Mouse (Mus musculus) kidney, postnatal 0 days (tissue): Measurements from ENCODE around the gene Fitm1. TPM values are rescaled to one million over a fixed set of nuclear protein-coding genes. Genes with fewer than 3 reads are reported as not detected.

ENCODE experiments used
- ATAC-seq: fragments of 200-750 bp; cut with Nextera tagmentation; replicated peaks from 2 replicates; pipeline ENCODE4 v1.8.0; 2017; ENCODE audit warnings: low read depth, moderate number of reproducible peaks, moderate TSS enrichment, moderate library complexity; ENCODE audit not compliant: low FRiP score
- DNase-seq: peaks from one replicate; pipeline ENCODE4 v3.0.0-alpha.2; 2016; ENCODE audit warnings: low spot score
- H3K27ac ChIP-seq: fragments of 300-500 bp; sonication (generic); 2 replicates; pipeline ENCODE4 v1.5.1; 2014; ENCODE audit warnings: mild to moderate bottlenecking
- H3K27me3 ChIP-seq: fragments of 300-500 bp; sonication (generic); 2 replicates; pipeline ENCODE4 v1.6.1; 2014; ENCODE audit warnings: low read length, mixed read lengths; ENCODE audit not compliant: insufficient read depth
- H3K36me3 ChIP-seq: fragments of 300-500 bp; sonication (generic); 2 replicates; pipeline ENCODE4 v1.6.1; 2014; ENCODE audit warnings: low read length, mixed read lengths; ENCODE audit not compliant: insufficient read depth
- H3K4me1 ChIP-seq: fragments of 300-500 bp; sonication (generic); replicated peaks from 2 replicates; pipeline ENCODE4 v1.6.1; 2014; ENCODE audit warnings: antibody characterized with exemption, low read length, mixed read lengths; ENCODE audit not compliant: insufficient read depth
- H3K4me2 ChIP-seq: fragments of 300-500 bp; sonication (generic); 2 replicates; pipeline ENCODE4 v1.6.1; 2014; ENCODE audit warnings: mild to moderate bottlenecking, low read length, moderate library complexity, mixed read lengths
- H3K4me3 ChIP-seq: fragments of 300-500 bp; sonication (generic); replicated peaks from 2 replicates; pipeline ENCODE4 v1.5.1; 2014; ENCODE audit warnings: low read depth, low read length
- H3K9ac ChIP-seq: fragments of 300-500 bp; sonication (generic); 2 replicates; pipeline ENCODE4 v1.6.1; 2014; ENCODE audit warnings: low read depth, low read length
- H3K9me3 ChIP-seq: fragments of 300-500 bp; sonication (generic); replicated peaks from 2 replicates; pipeline ENCODE4 v1.6.1; 2016; ENCODE audit warnings: low read length, inconsistent platforms, mixed read lengths
- CTCF ChIP-seq: IDR thresholded peaks from 2 replicates; pipeline ENCODE4 v1.5.1; 2016; ENCODE audit warnings: antibody characterized with exemption, low read depth, mild to moderate bottlenecking, moderate library complexity
- WGBS: fragments of 180-500 bp; shearing (Covaris S2); extraction: QIAGEN DNeasy Blood & Tissue Kit; methylation state at CpG from one replicate; pipeline ENCODE4 v1.1.7; 2014; 5-methylcytosine and 5-hydroxymethylcytosine counted together
- polyA plus RNA-seq: library from polyadenylated mRNA; unstranded; fragments of >200 nt; fragmentation: Nextera tagmentation; extraction: Ambion mirVana; gene quantifications from 2 replicates; pipeline ENCODE4 v1.2.1, GENCODE M21; 2015

Fitm1 gene
- 13.0 and 13.3 TPM in 2 replicates for polyA plus RNA-seq

GRCm38 (mm10) chr14:55575302-55575701, at the start of gene Fitm1:
Fitm1 (plus strand) TSS chr14:55575617.
- TF ChIP-seq CTCF, result no peak
- H3K27ac ChIP-seq, result peak within 1 kb of the TSS; percentile 62
- WGBS, result 80% methylated on average over 8 of the region's 8 CpGs
- H3K27me3 ChIP-seq, result no peaks in the 10 kb centered on the region
- peak within 1 kb of the TSS; percentile 35; the same call in 1 of the 2 replicates for H3K9ac ChIP-seq
- no peak within 1 kb of the TSS for H3K4me3 ChIP-seq
- no peaks in the 10 kb centered on the region for H3K9me3 ChIP-seq
- DNase-seq (no peak), ATAC-seq (no peak; the same call in 1 of the 2 replicates)
- H3K36me3 ChIP-seq, result peaks cover 5% of the 10 kb centered on the region
- H3K4me1 ChIP-seq, result peaks cover 11% of the 10 kb centered on the region
- peak within 1 kb of the TSS; percentile 13; the same call in 1 of the 2 replicates for H3K4me2 ChIP-seq

- no peak overlapping the region for H3K27ac ChIP-seq
- no peaks in the 10 kb centered on the region for H3K9me3 ChIP-seq
- no peaks in the 10 kb centered on the region for H3K4me1 ChIP-seq
- no peak for DNase-seq
- H3K4me3 ChIP-seq, result no peak overlapping the region
- WGBS, result 76% methylated on average over 2 of the region's 2 CpGs
- no peaks in the 10 kb centered on the region for H3K36me3 ChIP-seq
- ATAC-seq, result no peak
- no peak for TF ChIP-seq CTCF
- no peak overlapping the region for H3K9ac ChIP-seq
- H3K27me3 ChIP-seq, result peaks cover 4% of the 10 kb centered on the region
- no peak overlapping the region for H3K4me2 ChIP-seq
Measured at GRCm38 (mm10) chr14:55526674-55527073, 48.7 kb upstream of the Fitm1 start.

GRCm38 (mm10) chr14:55527940-55528339, 47.5 kb upstream of the Fitm1 start:
- WGBS, result 20% methylated on average over 3 of the region's 3 CpGs
- H3K27ac ChIP-seq, result no peak overlapping the region
- H3K4me2 ChIP-seq, result no peak overlapping the region
- no peaks in the 10 kb centered on the region for H3K36me3 ChIP-seq
- peak; percentile 70 for TF ChIP-seq CTCF
- no peaks in the 10 kb centered on the region for H3K27me3 ChIP-seq
- DNase-seq, result peak; percentile 64
- H3K4me1 ChIP-seq, result no peaks in the 10 kb centered on the region
- H3K9me3 ChIP-seq, result no peaks in the 10 kb centered on the region
- H3K4me3 ChIP-seq, result no peak overlapping the region
- H3K9ac ChIP-seq, result no peak overlapping the region
- ATAC-seq, result no peak

- no peak overlapping the region for H3K4me3 ChIP-seq
- ATAC-seq (no peak), DNase-seq (peak; percentile 58)
- H3K4me1 ChIP-seq, result peaks cover 6% of the 10 kb centered on the region
- H3K9ac ChIP-seq, result no peak overlapping the region
- H3K36me3 ChIP-seq, result no peaks in the 10 kb centered on the region
- TF ChIP-seq CTCF, result peak; percentile 85
- no peaks in the 10 kb centered on the region for H3K9me3 ChIP-seq
- H3K4me2 ChIP-seq, result no peak overlapping the region
- 57% methylated on average over 6 of the region's 6 CpGs for WGBS
- no peak overlapping the region for H3K27ac ChIP-seq
- H3K27me3 ChIP-seq, result no peaks in the 10 kb centered on the region
Measured at GRCm38 (mm10) chr14:55536116-55536745, 39.2 kb upstream of the Fitm1 start.

GRCm38 (mm10) chr14:55540067-55540786, 35.2 kb upstream of the Fitm1 start, which contains the start of gene Pck2:
Pck2 (plus strand) TSS chr14:55540266.
- DNase-seq, result peak; percentile 97
- no peak for TF ChIP-seq CTCF
- peak; percentile 95 for ATAC-seq
- H3K9me3 ChIP-seq, result no peaks in the 10 kb centered on the region
- peak within 1 kb of the TSS; percentile 74 for H3K9ac ChIP-seq
- H3K27me3 ChIP-seq, result no peaks in the 10 kb centered on the region
- peak within 1 kb of the TSS; percentile 94 for H3K27ac ChIP-seq
- WGBS, result under 1% methylated on average over 31 of the region's 32 CpGs
- H3K4me2 ChIP-seq, result peak within 1 kb of the TSS; percentile 75
- peaks cover 21% of the 10 kb centered on the region for H3K36me3 ChIP-seq
- H3K4me3 ChIP-seq, result peak within 1 kb of the TSS; percentile 70
- H3K4me1 ChIP-seq, result peaks cover 11% of the 10 kb centered on the region

- DNase-seq, result peak; percentile 76
- H3K9me3 ChIP-seq, result no peaks in the 10 kb centered on the region
- peak overlapping the region; percentile 94 for H3K27ac ChIP-seq
- peaks cover 11% of the 10 kb centered on the region for H3K4me1 ChIP-seq
- peak overlapping the region; percentile 70 for H3K4me3 ChIP-seq
- ATAC-seq, result peak; percentile 27
- no peaks in the 10 kb centered on the region for H3K27me3 ChIP-seq
- peaks cover 26% of the 10 kb centered on the region for H3K36me3 ChIP-seq
- H3K4me2 ChIP-seq, result peak overlapping the region; percentile 75
- WGBS, result 4% methylated on average over 10 of the region's 10 CpGs
- H3K9ac ChIP-seq, result peak overlapping the region; percentile 74
- TF ChIP-seq CTCF, result no peak
Measured at GRCm38 (mm10) chr14:55540787-55541321, 34.6 kb upstream of the Fitm1 start.
